Mouse (Mus musculus): ENCODE results near the gene Olfr1234. TPM values are rescaled to one million over a fixed set of nuclear protein-coding genes. Genes with fewer than 3 reads are reported as not detected.

Gene Olfr1234
- not detected for polyA plus RNA-seq (2017; shearing (Covaris generic))

GRCm38 (mm10) chr2:89364765-89365164 lies at the start of gene Olfr1234:
Gene Olfr1234 (minus strand): TSS chr2:89364865.

GRCm38 (mm10) chr2:89409576-89409975 lies 44.9 kb upstream of the Olfr1234 start, which contains the start of gene Olfr1238:
Gene Olfr1238 (minus strand): TSS chr2:89409676.

GRCm38 (mm10) chr2:89342298-89342697 lies 22.4 kb downstream of the Olfr1234 start, which contains the start of gene Olfr1233:
Gene Olfr1233 (minus strand): TSS chr2:89342398.

GRCm38 (mm10) chr2:89329575-89329974 lies 35.1 kb downstream of the Olfr1234 start, which contains the start of gene Olfr1232:
Gene Olfr1232 (minus strand): TSS chr2:89329675.

Other genes with a start within 250 kb of the Olfr1234 start
- not detected for gene Olfr1221, start 247.6 kb downstream of the Olfr1234 start, polyA plus RNA-seq (2017; shearing (Covaris generic))
- gene Olfr1222, start 231.8 kb downstream of the Olfr1234 start, polyA plus RNA-seq (2017; shearing (Covaris generic)) = not detected
- not detected for gene Olfr1223, start 213.3 kb downstream of the Olfr1234 start, polyA plus RNA-seq (2017; shearing (Covaris generic))
- not detected for gene Olfr1224-ps1, start 200.8 kb downstream of the Olfr1234 start, polyA plus RNA-seq (2017; shearing (Covaris generic))
- not detected for gene Olfr1225, start 190.2 kb downstream of the Olfr1234 start, polyA plus RNA-seq (2017; shearing (Covaris generic))
- gene Olfr1226, start 164.8 kb downstream of the Olfr1234 start, polyA plus RNA-seq (2017; shearing (Covaris generic)) = not detected
- not detected for gene Olfr1228, start 110.8 kb downstream of the Olfr1234 start, polyA plus RNA-seq (2017; shearing (Covaris generic))
- 0.11 TPM for gene Olfr1229, start 76.9 kb downstream of the Olfr1234 start, polyA plus RNA-seq (2017; shearing (Covaris generic))
- gene Olfr1230, start 67.6 kb downstream of the Olfr1234 start, polyA plus RNA-seq (2017; shearing (Covaris generic)) = not detected
- not detected for gene Olfr1231, start 57.8 kb downstream of the Olfr1234 start, polyA plus RNA-seq (2017; shearing (Covaris generic))
- not detected for gene Olfr1232, start 35.2 kb downstream of the Olfr1234 start, polyA plus RNA-seq (2017; shearing (Covaris generic))
- not detected for gene Olfr1233, start 22.5 kb downstream of the Olfr1234 start, polyA plus RNA-seq (2017; shearing (Covaris generic))
- gene Olfr1238, start 44.8 kb upstream of the Olfr1234 start, polyA plus RNA-seq (2017; shearing (Covaris generic)) = 0.07 TPM
- gene Olfr1239, start 55.5 kb upstream of the Olfr1234 start, polyA plus RNA-seq (2017; shearing (Covaris generic)) = not detected
- not detected for gene Olfr1240, start 78.1 kb upstream of the Olfr1234 start, polyA plus RNA-seq (2017; shearing (Covaris generic))
- not detected for gene Olfr1241, start 122.3 kb upstream of the Olfr1234 start, polyA plus RNA-seq (2017; shearing (Covaris generic))
- not detected for gene Olfr1242, start 133.5 kb upstream of the Olfr1234 start, polyA plus RNA-seq (2017; shearing (Covaris generic))
- not detected for gene Olfr1243, start 166.6 kb upstream of the Olfr1234 start, polyA plus RNA-seq (2017; shearing (Covaris generic))
- gene Olfr1245, start 213.6 kb upstream of the Olfr1234 start, polyA plus RNA-seq (2017; shearing (Covaris generic)) = not detected
- gene Olfr1246, start 228.3 kb upstream of the Olfr1234 start, polyA plus RNA-seq (2017; shearing (Covaris generic)) = not detected
- not detected for gene Olfr1247, start 249.3 kb upstream of the Olfr1234 start, polyA plus RNA-seq (2017; shearing (Covaris generic))

Data from effector memory CD4-positive, alpha-beta T cell, adult 5 months (primary cell).